Mouse (Mus musculus): ENCODE results near the gene Dmap1. TPM values are rescaled to one million over a fixed set of nuclear protein-coding genes. Genes with fewer than 3 reads are reported as not detected.

The Dmap1 gene
- polyA plus RNA-seq, 1 experiment from 2014 or later = 58.0 TPM

DNA sequence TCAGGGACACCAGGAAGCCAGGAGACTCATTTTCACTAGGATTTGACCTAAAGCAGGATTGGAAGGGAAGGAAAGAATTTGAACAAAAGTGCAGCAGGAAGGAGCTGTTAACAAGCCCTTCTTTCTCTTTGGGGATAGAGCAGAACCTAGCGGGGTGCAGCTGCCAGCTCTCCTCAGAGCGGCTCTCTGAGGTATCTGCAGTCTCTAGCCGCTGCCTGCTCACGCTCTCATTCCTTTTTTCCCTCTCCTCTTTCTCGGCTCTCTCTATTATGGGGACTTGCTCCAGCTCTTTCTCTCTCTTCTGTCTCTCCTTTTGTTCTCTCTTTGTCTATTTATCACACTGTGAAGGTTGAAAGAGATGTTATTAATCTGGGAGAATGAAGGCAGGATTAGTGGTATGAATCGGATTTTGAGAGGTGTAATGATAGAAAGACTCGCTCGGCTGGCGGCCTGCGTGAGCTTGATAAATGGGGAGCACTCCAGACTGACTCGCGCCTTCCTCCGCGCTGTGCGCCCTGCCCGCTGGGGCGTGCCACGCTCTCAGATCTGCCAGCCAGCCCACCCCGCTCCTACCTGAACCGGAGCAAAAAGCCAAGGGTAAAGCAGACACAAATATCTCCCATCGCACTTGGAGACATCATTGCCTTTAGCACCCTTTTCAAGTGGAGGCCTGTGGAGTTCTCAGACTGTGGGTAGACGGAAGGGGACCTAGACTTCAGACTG, 45.0 kb downstream of the Dmap1 start:
- Histone ChIP-seq H3K4me2 (no peak overlapping the region), H3K9ac (no peak overlapping the region), H3K4me3 (no peak overlapping the region), H3K36me3 (peaks cover 25% of the 10 kb centered on the region), H3K27me3 (no peaks in the 10 kb centered on the region), H3K9me3 (no peaks in the 10 kb centered on the region), H3K4me1 (peaks cover 10% of the 10 kb centered on the region; the same call in 1 of the 2 replicates), H3K27ac (no peak overlapping the region)
- WGBS = 76% methylated on average over 22 of the region's 22 CpGs
- ATAC-seq (ENCODE audit: insufficient number of reproducible peaks, low FRiP score, low TSS enrichment, low read depth) = no peak

DNA sequence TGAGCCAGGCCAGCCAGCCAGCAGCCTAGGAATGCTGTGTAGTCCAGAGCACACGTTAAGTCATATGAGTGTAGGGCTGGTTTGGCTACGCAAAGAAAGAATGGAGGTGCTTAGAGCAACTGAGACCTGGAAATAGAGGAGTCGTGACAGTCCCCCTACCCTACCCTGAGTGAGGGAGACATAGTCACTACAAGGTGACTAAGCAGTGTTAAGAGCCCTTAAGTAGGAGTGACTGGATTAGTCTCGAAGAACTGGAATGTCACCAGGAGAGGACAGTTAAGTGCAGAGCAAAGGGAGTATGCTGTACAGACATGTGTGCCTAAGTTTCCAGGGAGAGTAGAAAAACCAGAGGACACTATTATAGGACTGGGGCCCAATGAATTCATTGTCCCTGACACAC, 45.9 kb downstream of the Dmap1 start:
- no peaks in the 10 kb centered on the region for H3K9me3 ChIP-seq
- ATAC-seq (ENCODE audit: insufficient number of reproducible peaks, low FRiP score, low TSS enrichment, low read depth) = no peak

DNA sequence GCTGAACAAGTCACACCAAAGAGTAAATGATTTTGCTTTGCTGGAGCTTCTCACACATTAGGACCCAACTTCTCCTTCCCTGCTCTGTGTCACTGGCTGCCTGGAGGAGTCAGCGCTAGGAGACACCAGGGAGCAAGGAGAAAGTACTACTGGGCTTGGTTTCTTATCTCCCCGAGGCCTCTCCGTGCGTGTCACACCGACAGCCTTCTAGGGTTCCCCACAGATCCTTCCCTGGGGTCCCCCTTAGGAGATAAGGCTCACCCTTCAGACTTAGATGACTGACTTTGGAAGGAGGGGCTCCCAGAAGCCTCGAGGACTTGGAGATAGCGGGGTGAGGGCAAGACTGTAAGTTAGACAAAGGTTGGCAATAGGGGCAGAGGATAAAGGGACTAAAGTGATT, 47.4 kb downstream of the Dmap1 start:
- ATAC-seq (ENCODE audit: insufficient number of reproducible peaks, low FRiP score, low TSS enrichment, low read depth) = no peak
- no peaks in the 10 kb centered on the region for H3K9me3 ChIP-seq
- peaks cover 26% of the 10 kb centered on the region for H3K36me3 ChIP-seq
- WGBS = 88% methylated on average over 7 of the region's 7 CpGs
- H3K4me1 ChIP-seq = peaks cover 20% of the 10 kb centered on the region
- H3K27ac ChIP-seq = no peak overlapping the region
- H3K4me2 ChIP-seq = no peak overlapping the region
- no peak overlapping the region for H3K4me3 ChIP-seq
- no peak overlapping the region for H3K9ac ChIP-seq
- H3K27me3 ChIP-seq = no peaks in the 10 kb centered on the region

More for the DNA sequence above, 45.9 kb downstream of the Dmap1 start:
- Histone ChIP-seq H3K4me1 (peaks cover 10% of the 10 kb centered on the region; the same call in 1 of the 2 replicates), H3K4me2 (no peak overlapping the region), H3K27me3 (no peaks in the 10 kb centered on the region), H3K27ac (no peak overlapping the region), H3K4me3 (no peak overlapping the region), H3K36me3 (peaks cover 28% of the 10 kb centered on the region), H3K9ac (no peak overlapping the region)
- 72% methylated on average over 4 of the region's 4 CpGs for WGBS

DNA sequence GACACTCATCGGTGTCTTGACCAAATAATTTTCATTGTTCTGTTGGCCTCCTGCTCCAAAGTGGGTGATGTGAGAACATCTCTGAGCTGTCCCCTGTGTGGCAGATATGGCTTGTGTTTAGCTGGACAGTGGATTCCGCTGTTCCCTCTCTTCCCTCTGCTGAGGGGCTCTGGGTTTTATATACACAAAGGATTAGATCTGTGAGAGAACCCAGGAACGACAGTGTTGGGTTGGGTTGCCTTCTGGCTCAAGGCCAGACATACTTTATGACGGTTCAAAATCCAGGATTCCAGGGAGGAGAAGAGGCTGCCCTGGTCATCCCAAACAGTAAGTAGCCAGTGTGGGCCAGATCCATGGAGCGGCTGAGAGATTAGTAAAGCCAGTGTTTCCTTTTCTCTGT, 48.5 kb downstream of the Dmap1 start:
- Histone ChIP-seq H3K4me3 (no peak overlapping the region), H3K27me3 (no peaks in the 10 kb centered on the region), H3K27ac (no peak overlapping the region), H3K4me2 (no peak overlapping the region), H3K9ac (no peak overlapping the region), H3K9me3 (no peaks in the 10 kb centered on the region), H3K36me3 (peaks cover 26% of the 10 kb centered on the region), H3K4me1 (peaks cover 25% of the 10 kb centered on the region)
- WGBS = 63% methylated on average over 5 of the region's 5 CpGs
- no peak for ATAC-seq (ENCODE audit: insufficient number of reproducible peaks, low FRiP score, low TSS enrichment, low read depth)

DNA sequence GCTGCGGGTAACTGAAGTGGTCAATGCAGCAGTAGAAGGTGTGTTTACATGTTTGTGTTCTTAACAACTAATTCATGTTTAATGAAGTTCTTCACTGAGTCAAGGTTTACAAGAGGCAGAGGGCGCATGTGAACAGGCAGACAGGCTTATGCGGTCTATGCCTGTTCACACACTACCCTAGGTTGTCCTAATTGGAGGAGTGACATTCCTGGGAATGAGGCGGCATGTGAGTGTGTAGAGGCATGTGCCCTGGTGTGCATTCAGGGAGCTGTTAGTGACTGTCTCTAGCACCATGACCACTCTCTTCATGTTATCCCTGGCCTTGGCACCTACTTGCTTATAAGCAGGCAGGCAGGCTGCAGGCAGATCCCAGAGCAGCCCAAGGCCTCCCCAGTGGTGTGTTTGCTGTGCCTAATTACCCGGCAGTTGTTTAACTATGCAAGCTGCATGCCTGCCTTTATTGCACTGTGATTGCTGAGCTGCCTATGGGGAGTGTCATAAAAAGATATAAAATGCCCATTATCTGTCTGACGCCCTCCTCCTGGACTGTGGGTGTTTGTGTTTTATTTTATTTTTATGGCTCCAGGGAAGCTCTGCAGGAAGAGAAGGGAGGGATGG, 51.9 kb downstream of the Dmap1 start:
- no peaks in the 10 kb centered on the region for H3K27me3 ChIP-seq
- 25% methylated on average over 6 of the region's 6 CpGs for WGBS
- H3K4me2 ChIP-seq = no peak overlapping the region
- H3K4me3 ChIP-seq = no peak overlapping the region
- H3K4me1 ChIP-seq = peaks cover 14% of the 10 kb centered on the region
- ATAC-seq (ENCODE audit: insufficient number of reproducible peaks, low FRiP score, low TSS enrichment, low read depth) = no peak
- H3K9me3 ChIP-seq = no peaks in the 10 kb centered on the region
- H3K9ac ChIP-seq = no peak overlapping the region
- H3K27ac ChIP-seq = no peak overlapping the region
- peaks cover 22% of the 10 kb centered on the region for H3K36me3 ChIP-seq

DNA sequence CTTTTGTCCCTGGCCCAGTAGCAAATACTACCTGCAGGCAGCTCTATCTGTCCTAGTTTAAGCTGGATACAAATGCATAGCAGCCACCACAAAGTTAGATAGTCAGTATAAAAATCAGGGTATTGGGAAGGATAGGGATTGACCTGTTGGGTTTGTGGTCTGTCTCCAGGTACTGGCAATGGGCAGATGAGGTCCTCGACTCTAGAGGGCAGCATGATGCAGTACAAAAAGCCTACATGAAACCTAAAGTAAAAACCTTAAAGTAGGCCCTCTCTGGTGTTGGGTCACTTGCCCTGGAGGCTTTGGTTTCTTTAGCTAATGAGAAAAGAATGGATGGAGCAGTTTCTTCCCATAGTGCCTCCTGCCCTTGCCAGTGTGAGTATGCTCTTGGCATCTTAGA, 53.6 kb downstream of the Dmap1 start:
- ATAC-seq (ENCODE audit: insufficient number of reproducible peaks, low FRiP score, low TSS enrichment, low read depth) = no peak
- no peaks in the 10 kb centered on the region for H3K27me3 ChIP-seq
- no peak overlapping the region for H3K9ac ChIP-seq
- H3K4me2 ChIP-seq = no peak overlapping the region
- peaks cover 29% of the 10 kb centered on the region for H3K36me3 ChIP-seq
- H3K27ac ChIP-seq = no peak overlapping the region
- 29% methylated on average over 1 of the region's 1 CpGs for WGBS
- no peak overlapping the region for H3K4me3 ChIP-seq
- H3K4me1 ChIP-seq = peaks cover 22% of the 10 kb centered on the region
- H3K9me3 ChIP-seq = no peaks in the 10 kb centered on the region

Other genes starting within 250 kb of the Dmap1 start
- 64.7 and 73.0 TPM in 2 replicates for gene Rnf220, start 185.2 kb downstream of the Dmap1 start, polyA plus RNA-seq (2015; fragmentation: Nextera tagmentation; extraction: Ambion mirVana)
- 144 and 158 TPM in 2 replicates for gene Eri3, start 131.9 kb downstream of the Dmap1 start, polyA plus RNA-seq (2015; fragmentation: Nextera tagmentation; extraction: Ambion mirVana)
- gene Gm12845, start 42.1 kb upstream of the Dmap1 start, polyA plus RNA-seq (2015; fragmentation: Nextera tagmentation; extraction: Ambion mirVana) = not detected in 2 replicates
- gene Klf17, start 83.4 kb upstream of the Dmap1 start, polyA plus RNA-seq (2015; fragmentation: Nextera tagmentation; extraction: Ambion mirVana) = not detected in 2 replicates
- 11.6 and 13.1 TPM in 2 replicates for gene Slc6a9, start 152.2 kb upstream of the Dmap1 start, polyA plus RNA-seq (2015; fragmentation: Nextera tagmentation; extraction: Ambion mirVana)
- 0.66 and 1.2 TPM in 2 replicates for gene Ccdc24, start 190.3 kb upstream of the Dmap1 start, polyA plus RNA-seq (2015; fragmentation: Nextera tagmentation; extraction: Ambion mirVana)
- gene B4galt2, start 201.2 kb upstream of the Dmap1 start, polyA plus RNA-seq (2015; fragmentation: Nextera tagmentation; extraction: Ambion mirVana) = 23.1 and 27.6 TPM in 2 replicates
- gene Atp6v0b, start 205.1 kb upstream of the Dmap1 start, polyA plus RNA-seq (2015; fragmentation: Nextera tagmentation; extraction: Ambion mirVana) = 229 and 243 TPM in 2 replicates
- gene Dph2, start 209.8 kb upstream of the Dmap1 start, polyA plus RNA-seq (2015; fragmentation: Nextera tagmentation; extraction: Ambion mirVana) = 16.2 and 16.8 TPM in 2 replicates
- gene Ipo13, start 232.7 kb upstream of the Dmap1 start, polyA plus RNA-seq (2015; fragmentation: Nextera tagmentation; extraction: Ambion mirVana) = 39.0 and 41.1 TPM in 2 replicates
- 5.4 and 5.7 TPM in 2 replicates for gene Artn, start 247.5 kb upstream of the Dmap1 start, polyA plus RNA-seq (2015; fragmentation: Nextera tagmentation; extraction: Ambion mirVana)

All from limb, embryonic 15.5 days (tissue).